Mouse (Mus musculus) heart, adult 9 months (tissue): Measurements from ENCODE around the gene F12.
"Not testable (repeated sequence)": the region's sequence is repeated elsewhere in the genome, so short reads cannot be mapped to it uniquely, and the experiment has no call there.

Experiments used
- DNase-seq, 2 experiments: peaks; one replicate each; pipeline ENCODE4 v3.0.0; 2022; ENCODE audit warnings: low spot score in 2 of 2

The F12 gene

DNA sequence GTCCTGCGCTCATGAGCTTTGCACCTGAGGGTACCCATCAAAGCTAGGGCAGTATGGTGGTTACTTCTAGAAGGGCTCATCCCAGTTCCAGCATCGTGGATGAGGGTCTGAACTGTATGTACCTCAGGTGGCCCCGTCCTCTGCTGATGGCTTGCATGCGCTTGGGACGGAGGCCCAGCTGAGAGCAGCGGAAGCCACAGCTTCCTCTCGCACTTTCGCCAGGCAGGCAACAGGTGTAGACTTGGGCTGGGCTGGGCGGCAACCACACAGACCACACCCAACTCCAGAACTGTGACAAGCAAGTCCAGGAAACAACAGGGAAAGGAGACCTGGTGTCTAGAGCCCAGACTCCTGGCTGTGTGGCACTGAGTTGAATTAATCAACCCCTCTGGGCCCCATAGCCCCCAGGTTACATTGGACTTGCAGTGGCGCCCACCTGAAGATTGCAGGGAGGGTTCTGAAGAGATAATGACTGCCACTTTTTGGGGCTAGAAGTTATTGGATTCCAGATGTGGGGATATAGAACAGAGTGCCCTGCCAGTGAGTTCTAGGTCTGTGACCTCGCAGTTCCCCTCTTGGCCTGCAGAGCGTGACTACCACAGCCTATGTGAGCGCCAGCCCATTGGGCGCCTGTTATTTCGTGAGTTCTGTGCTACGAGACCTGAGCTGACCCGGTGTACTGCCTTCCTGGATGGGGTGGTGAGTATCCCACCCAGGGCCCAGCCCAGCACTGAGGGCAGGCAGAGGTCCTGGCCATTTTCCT lies 23.3 kb upstream of the F12 start:
- DNase-seq, result no peak

DNA sequence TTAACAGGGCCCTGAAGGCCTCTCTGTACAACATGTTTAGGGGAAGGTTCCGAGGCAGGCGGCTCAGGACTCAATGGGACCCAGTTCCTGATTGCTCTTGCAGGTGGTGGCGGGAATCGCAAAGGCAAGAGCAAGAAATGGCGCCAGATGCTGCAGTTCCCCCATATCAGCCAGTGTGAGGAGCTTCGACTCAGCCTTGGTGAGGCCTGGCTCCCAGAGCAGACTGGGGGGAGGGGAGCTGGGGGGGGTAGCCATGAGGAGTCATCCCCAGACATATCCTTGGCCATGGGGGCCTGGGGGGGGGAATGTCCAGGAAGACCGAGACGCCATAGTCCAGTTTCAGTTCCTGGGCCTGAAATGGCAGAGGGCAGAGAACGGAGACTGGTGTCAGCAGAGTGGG lies 22.6 kb upstream of the F12 start:
- no peak for DNase-seq

DNA sequence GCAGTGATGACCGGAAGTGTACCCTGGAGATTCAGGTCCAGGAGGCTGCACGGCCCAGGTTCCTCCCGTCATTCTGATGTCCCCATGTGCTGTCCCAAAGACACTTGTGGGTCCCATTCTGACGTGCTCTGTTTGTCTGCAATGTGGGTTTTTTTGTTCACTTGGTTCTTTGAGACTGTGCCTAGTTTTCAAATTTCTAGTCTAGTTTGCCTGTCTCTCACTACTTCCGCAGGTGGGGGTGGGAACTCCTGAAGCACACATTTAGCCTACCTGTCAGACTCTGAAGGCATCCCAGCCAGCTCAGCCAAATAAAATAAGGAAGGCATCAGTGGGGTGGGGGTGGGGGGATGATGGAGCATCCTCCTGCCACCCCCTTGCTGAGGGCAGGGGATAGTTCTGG lies 21.5 kb upstream of the F12 start:
- no peak for DNase-seq

DNA sequence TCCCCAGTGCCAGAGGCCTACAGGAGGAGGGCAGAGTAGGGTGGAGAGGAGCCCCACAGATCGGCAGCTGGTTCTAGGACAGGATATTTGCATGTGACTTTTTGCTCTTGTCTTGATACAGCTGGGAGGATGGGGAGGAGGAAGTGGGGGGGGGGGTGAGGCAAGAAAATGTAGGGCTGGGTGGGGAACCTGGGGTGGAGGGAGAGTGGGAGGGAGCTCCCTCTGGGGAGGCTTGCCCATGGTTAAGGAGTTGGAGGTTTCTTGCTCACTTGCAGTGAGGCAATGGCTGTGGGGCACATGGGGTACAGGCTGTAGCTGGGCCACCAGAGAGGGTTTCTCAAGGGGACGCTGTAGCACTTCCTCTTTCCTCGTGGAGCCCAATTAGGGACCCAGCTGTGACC lies 20.9 kb upstream of the F12 start:
- peak in 1 of 2 experiments; percentile 47 for DNase-seq

DNA sequence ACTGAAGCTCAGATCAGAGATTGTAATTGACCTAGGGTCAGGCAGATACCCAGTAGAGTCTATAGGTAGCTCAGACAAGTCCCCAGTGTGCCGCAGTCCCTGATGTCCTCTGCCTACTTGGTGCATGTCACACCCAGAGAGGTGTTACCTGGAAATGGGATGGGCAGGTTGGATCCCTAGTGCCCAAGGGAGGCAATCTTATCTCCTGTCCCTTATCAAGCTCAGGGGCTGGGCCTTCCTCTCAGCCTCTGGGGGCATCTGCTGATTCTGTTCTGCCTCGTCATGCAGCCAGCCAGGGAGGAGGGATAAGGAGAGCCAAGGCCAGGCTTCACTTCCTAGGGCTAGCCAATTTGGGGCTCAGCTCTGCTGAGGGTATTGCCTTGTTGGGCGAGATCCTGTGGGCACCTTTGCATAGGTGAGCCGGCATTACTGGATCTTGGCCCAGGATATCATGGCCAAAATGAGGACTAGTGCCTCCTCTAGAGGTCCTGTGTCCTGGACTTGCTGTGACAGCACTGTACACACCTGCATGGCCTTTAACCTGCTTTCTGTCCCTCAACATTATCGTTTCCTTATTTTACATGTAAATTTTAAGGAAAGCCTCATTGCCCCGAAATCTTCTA lies 20.0 kb upstream of the F12 start:
- no peak for DNase-seq

DNA sequence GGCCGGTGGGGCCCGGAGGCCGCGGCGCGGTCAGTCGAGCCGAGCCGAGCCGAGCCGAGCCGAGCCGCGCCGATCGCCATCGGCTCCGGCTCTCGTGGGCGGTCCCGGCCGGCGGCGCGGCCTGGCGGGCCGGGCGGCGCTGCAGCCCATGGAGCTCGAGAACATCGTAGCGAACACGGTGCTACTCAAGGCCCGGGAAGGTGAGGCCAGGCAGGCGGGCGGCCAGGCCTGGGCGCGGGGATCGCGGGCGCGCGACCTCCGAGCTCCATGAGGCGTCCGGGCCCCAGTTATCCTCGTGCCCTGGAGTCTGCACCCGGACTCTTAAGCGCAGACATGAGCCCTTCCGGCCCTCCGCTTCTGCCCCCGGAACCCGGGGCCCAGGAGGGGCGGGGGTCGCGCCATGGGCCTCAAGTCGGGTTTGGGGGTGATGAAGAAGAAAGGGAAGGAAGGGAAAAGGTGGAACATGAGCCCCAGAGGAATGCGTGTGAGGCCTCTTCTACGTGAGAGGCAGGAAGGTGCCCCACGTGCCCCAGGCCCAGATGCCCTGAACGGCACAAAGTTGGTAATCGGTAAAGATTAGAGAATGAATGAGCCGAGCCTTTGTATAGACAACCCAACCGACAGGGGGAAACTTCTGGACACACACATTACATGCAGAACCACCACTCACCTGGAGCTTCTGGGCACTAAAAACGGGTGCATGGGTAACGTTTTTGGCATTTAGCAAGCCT lies 18.9 kb upstream of the F12 start:
- DNase-seq, result peak in 1 of 2 experiments; percentile 56

DNA sequence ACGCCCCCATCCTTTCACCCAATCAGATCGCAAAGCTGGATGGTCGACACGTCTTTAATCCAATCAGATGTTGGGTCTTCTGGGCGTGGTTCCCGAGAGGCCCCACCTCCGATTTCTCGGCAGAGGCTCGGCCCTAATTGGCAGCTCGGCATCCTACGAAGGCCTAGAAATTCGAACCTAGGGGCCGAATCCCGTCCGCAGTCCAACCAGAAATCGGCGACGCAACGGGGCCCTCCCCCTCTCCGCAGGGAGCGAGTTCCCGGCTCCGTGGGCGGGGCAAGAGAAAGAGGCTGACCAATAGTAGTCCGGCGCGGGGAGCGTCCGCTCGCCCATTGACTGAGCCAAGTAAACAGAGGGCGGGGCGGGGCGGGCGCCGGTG lies 18.3 kb upstream of the F12 start, which contains the start of gene Grk6:
Gene Grk6 (plus strand): TSS at position 136 of the 379 bp plus-strand sequence.
- DNase-seq, result peak; percentile 100

DNA sequence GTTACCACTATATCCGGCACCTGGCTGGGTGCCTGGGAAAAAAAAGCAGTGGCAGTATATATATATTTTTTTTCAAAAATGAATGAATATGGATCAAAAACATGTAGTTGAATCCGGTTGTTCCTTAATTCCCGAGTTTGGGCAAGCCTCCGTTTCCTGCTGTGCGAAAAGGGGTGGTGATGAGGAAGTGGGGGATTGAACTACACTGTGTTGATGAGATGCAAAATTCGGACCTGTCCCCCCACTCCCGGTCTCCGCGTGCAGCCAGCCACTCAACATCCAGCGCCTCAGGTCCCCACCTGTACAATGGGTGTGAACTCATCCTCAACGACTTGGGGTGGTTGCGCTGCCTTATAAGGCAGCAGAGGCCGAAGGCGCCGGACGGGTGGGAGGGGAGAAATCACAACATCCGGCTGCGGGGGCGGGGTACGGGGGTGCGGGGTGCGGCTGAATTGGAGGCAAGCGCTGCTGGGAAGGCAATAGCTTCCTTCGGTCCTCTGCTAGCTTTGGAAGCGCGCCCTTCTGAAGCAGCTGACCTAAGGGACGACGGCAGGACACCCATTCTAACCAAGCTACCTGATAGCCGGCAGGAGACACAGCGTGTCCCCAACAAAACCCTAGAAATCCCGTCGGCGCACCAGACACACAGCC lies 17.8 kb upstream of the F12 start:
- DNase-seq, result no peak

DNA sequence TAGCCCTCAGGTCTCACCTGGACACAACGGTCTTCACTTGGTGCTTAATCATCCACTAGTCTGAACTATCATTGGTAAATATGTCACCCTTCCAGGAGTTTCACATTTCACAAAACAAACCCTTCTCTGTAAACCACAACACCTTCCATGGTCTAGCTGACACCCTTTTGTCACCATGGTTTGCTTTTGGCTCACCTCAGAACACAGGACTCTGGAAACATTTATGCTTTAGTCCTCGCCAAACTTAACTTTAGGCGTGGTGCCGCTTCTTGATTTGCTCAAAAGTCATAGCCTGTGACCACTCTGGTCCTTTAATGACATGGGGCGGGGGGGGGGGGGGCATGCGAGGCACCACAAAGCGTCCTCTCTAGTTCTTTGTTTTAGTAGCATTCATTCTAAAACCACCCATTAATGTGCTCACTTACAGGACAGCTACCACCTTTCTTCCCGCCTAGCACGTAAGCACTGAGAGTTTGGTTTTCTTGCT lies 17.2 kb upstream of the F12 start:
- DNase-seq, result no peak

DNA sequence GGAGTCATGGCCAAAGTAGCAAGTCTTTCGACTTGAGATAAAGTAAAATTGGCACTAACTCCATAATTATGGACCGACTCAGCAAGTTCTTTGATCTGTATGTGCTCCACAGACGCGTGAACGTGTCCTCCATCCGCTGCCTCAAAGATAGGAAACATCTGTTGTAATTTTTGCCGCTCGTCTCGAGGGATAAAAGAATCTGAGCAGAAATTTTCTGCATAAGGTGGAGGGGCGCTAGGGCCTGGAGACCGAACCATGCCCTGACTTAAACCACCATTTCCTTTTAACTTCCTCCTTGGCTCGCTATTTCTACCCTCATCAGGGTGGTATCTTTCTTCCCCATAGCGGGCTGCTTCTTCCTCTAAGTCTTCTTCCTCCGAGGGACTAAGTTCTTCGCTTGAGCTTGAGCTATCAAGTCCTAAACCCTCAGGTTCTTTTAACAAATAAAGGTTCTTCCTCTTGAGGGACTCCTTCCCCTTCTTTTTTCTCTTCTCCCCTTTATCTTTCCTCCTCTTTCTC lies 10.6 kb upstream of the F12 start:
- not testable (repeated sequence) for DNase-seq

DNA sequence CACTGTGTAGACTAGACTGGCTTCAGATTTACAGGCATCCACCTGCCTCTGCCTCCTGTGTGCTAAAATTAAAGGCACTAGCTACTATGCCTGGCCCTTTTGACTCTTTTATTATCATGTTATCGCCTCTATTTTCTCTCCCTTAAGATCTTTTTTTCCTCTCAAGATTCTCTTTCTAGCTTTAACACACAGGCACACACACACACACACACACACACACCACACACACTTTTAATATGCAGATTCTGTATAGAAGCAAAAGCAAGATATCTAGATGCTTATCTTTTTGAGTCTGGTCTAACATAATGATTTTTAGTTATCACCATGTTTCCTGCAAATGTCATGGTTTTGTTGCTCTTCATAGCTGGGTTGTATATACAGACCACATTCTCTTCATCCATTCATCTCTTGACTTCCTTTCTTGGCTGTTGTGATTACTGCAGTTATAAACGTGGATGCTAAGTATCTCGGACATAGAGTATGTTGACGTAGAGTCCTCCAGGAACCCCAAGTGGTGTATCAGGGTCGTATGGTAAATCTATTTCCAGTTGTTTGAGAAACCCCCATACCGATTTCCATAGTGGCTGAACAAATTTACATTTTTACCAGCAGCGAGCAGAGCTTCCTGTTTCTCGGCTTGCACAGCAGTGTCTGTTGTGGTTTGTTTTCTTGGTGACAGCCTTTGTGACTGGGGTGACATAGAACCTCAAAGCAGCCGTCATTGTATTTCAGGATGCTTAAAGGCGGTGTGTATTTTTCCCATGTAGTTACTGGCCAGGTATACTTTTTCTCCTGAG lies 5.5 kb upstream of the F12 start:
- no peak for DNase-seq

DNA sequence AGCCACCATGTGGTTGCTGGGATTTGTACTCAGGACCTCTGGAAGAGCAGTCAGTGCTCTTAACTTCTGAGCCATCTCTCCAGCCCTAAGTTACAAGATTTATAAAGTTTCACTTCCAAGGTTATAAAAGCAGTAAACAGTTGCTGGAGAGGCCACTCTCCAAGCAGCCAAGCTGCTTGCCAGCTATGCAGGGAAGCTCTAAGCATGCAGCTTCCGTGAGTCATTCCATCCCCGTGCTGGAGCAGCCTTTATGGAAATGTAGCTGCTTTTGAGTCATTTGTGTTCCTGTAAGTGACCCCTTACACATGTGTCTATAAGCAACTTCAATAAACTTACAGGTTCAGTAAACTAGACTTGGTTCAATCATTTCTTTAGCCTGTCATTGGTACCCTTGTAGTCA lies 4.0 kb upstream of the F12 start:
- DNase-seq, result no peak

DNA sequence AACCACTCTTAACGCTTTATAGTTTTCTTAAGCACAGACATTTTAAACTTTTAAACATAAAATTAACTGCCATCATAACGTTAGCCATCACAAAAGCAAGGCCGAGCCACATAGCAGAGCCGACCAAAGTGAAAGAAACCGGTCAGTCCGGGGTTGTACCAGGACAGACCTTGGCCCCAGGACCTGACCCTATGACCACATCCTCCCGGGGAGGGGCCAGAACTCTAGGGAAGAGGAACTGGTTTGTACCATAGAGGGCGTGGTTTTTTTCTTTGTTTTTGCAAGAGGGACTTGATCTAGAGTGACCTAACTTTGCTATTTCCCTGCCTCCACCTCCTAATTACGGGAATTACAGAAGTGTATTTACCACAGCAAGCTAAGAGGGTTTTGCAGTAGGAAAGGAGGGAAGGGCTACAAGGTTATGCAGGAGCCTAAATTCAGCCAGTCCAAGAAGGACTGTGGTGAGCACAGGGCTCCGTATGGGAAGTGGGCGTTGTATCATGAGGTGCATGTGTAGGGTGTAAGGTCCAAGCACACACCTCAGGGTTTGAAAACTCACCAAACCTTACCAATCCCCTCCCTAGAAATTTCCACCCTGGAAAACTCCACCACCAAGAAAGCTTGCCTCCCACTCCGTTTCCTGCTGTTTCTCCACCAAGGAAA lies 2.8 kb upstream of the F12 start:
- peak; percentile 87 for DNase-seq

DNA sequence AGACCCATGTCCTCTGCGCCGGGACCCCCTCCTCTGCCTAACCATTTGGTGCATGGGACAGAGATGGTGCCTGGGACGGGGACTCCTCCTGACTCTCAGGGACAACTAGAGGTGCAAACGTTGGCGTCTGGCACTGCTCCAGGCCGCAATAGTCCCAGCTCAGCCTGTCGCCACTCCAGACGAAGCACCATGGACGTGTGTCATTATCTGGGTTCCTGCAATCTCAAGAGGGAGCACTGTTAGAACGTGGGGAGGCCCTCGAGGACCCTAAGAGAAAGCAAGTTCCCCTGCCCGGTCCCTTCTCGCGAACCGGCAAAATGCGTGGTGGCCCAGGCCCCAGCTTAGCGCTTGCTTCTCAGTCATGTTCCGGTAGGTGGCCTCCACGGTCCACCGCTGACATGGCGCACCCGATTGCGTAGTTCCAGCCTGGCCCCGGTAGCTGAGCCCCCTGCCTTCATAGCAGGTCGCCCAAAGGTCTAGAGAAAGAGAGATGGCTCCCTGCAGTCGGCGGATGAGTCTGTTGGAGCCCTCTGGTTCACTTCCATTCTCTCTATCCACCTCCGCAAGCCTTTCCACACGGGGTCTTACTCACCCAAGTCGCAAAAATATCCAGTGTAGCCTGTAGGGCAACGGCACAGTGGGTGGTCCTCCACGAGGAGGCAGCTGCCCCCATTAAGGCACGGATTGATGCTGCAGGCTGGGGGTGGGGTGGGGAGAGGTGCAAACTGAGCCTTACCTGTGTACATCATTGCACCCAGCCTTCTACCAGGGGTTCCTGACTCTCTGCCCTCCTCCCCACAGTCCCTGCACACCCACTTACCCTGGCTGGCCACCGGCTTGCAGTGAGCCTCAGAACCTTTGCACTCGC lies 5.4 kb downstream of the F12 start:
- peak; percentile 72 to 73 for DNase-seq

DNA sequence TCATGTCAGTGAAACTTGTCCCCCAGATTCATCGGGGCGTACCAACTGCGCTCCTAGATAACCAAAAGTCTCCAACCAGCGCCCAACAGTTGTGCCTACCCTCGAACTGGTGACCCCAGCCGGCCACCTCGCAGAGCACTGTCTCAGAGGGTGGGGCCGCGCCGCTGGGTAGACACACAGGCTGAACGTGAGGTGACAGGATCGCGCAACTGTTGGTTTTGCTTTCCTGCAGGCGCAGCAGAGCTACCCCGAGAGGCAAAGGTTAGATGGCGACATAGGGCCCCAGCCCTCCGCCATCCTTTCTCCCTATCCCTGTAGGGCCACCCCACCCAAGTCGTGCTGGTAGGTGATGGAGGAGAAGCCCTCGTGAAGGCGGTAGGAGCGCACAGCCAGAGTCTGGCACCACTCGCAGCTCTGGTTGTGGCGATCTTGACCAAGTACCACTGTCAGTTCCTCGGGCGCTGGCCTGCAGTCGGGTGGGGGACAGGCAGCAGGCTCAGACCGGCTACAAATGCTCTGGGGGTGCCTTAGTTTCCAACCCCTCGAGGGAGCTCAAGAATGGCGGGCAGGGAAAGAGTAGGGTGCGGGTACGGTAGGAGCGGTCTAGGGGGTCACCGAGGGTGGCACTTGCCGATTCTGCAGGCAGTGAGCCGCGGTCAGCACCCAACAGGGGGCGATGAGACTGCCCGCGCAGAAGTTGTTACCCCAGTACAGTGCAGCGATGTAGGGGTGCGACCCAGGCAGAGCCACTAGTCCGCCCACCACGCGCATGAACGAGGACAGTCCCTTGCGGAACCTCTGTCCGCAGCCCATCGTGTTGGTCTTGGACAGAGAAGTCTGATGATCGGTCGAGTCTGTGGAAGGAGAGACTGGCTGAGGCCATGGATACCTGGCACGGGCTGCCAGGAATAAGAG lies 6.3 kb downstream of the F12 start:
- no peak for DNase-seq

DNA sequence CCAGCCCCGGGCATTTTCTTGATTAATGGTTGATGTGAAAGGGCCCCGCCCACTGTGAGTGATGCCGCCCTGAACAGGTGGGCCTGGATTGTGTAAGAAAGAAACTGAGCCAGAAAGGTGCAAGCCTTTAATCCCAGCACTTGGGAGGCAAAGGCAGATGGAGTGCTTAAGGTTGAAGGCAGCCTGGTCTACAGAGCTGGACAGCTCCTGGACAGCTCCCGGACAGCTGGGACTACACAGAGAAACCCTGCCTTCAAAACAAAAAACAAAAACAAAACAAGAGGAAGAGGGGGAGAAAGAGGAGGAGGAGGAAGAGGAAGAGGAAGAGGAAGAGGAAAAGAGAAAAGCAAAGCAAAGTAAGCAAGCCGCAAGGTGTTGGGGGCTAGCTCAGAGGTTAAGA lies 7.5 kb downstream of the F12 start:
- DNase-seq, result no peak

DNA sequence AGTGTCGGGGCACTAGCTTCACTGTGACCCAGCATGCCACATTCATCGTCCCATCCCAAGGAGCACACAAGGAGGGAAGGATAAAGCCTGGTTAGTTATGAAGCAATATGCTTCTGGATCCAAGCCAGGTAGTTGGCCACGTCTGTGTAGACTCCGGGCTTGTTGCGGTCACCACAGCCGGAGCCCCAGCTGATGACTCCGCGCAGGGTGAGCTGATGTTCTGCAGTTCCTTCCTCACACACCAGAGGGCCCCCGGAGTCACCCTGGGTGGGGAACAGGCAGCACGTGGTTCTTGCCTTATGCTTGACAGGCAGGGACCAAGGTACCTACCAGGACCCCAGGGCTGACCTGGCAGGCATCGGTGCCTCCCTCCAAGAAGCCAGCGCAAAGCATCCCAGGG lies 8.6 kb downstream of the F12 start:
- peak; percentile 85 for DNase-seq

DNA sequence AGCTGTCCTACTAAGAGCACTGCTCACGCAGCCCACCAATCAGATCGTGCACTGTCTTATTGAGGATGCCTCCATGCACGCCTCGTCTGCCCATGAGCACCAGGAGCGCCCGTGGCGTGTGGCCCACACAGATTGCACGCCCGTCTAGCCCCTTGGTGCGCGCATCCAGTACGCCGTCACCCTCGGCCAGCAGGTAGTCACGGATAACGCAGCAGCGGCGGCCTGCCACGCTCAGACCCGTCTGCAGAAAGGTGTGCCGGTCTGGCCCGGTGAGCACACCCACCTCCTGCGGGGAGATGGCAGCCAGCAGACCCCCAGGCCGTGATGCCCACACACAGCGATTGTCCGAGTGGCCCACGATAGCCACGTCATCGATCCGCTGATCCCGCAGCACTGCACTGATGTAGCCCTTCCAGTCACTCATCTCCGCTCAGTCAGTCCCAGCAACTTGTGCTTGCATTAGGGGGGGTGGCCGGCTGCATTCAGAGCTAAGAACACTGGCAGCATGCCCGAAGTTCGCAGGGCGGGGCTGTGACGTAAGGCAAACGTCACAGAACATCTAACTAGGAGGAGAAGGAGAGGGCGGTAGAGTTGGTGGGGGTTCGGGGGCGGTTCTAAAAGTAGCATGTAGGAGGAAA lies 11.7 kb downstream of the F12 start, which contains the start of gene Pfn3:
Gene Pfn3 (minus strand): TSS at position 490 of the 638 bp plus-strand sequence.
- DNase-seq, result no peak
